Mouse (Mus musculus) liver, embryonic 11.5 days (tissue): ENCODE data around the gene Il20rb. TPM values are rescaled to one million over a fixed set of nuclear protein-coding genes. Genes with fewer than 3 reads are reported as not detected.

Experiments used
- ATAC-seq: fragments of 200-750 bp; cut with Nextera tagmentation; replicated peaks from 2 replicates; pipeline ENCODE4 v1.8.0; 2017; ENCODE audit warnings: moderate number of reproducible peaks, mild to moderate bottlenecking, moderate TSS enrichment, moderate library complexity; ENCODE audit not compliant: low FRiP score
- DNase-seq: peaks from one replicate; pipeline ENCODE4 v3.0.0-alpha.2; 2017; ENCODE audit warnings: low spot score
- H3K27ac ChIP-seq: fragments of 300-500 bp; sonication (generic); 2 replicates; pipeline ENCODE4 v1.5.1; 2014; ENCODE audit warnings: mild to moderate bottlenecking, low read depth, low read length, control low read depth
- H3K27me3 ChIP-seq: fragments of 300-500 bp; sonication (generic); replicated peaks from 2 replicates; pipeline ENCODE4 v1.6.1; 2014; ENCODE audit warnings: low read length, mixed read lengths; ENCODE audit not compliant: control insufficient read depth, insufficient read depth
- H3K36me3 ChIP-seq: fragments of 300-500 bp; sonication (generic); 2 replicates; pipeline ENCODE4 v1.6.1; 2014; ENCODE audit warnings: mild to moderate bottlenecking, low read length, moderate library complexity, mixed read lengths; ENCODE audit not compliant: control insufficient read depth, insufficient read depth
- H3K4me1 ChIP-seq: fragments of 300-500 bp; sonication (generic); replicated peaks from 2 replicates; pipeline ENCODE4 v1.6.1; 2014; ENCODE audit warnings: low read length, mixed read lengths; ENCODE audit not compliant: control insufficient read depth, insufficient read depth
- H3K4me2 ChIP-seq: fragments of 300-500 bp; sonication (generic); 2 replicates; pipeline ENCODE4 v1.6.1; 2014; ENCODE audit warnings: mild to moderate bottlenecking, control low read depth, moderate library complexity
- H3K4me3 ChIP-seq: fragments of 300-500 bp; sonication (generic); 2 replicates; pipeline ENCODE4 v1.5.1; 2014; ENCODE audit warnings: low read depth, low read length, control low read depth
- H3K9ac ChIP-seq: fragments of 300-500 bp; sonication (generic); 2 replicates; pipeline ENCODE4 v1.6.1; 2014; ENCODE audit warnings: low read depth, low read length, control low read depth
- H3K9me3 ChIP-seq: fragments of 300-500 bp; sonication (generic); 2 replicates; pipeline ENCODE4 v1.6.1; 2016; ENCODE audit warnings: low read length, inconsistent platforms, mixed read lengths; ENCODE audit not compliant: control insufficient read depth
- WGBS: fragments of 180-500 bp; shearing (Covaris S2); extraction: QIAGEN DNeasy Blood & Tissue Kit; methylation state at CpG from one replicate; pipeline ENCODE4 v1.1.7; 2014; 5-methylcytosine and 5-hydroxymethylcytosine counted together
- polyA plus RNA-seq: library from polyadenylated mRNA; unstranded; fragments of >200 nt; fragmentation: Nextera tagmentation; extraction: Ambion mirVana; gene quantifications from 2 replicates; pipeline ENCODE4 v1.2.1, GENCODE M21; 2014

The Il20rb gene
- polyA plus RNA-seq, 1 experiment from 2014 or later: 0.59 TPM

- Histone ChIP-seq H3K4me2 (no peak overlapping the region), H3K9me3 (no peaks in the 10 kb centered on the region)
- 87% methylated on average over 7 of the region's 7 CpGs for WGBS
Observed at GRCm38 (mm10) chr9:100467653-100468052, 18.9 kb downstream of the Il20rb start.

GRCm38 (mm10) chr9:100466743-100467142 lies 19.8 kb downstream of the Il20rb start:
- Histone ChIP-seq H3K9ac (no peak overlapping the region), H3K4me2 (no peak overlapping the region), H3K4me1 (no peaks in the 10 kb centered on the region), H3K9me3 (no peaks in the 10 kb centered on the region), H3K36me3 (no peaks in the 10 kb centered on the region), H3K4me3 (no peak overlapping the region), H3K27ac (no peak overlapping the region), H3K27me3 (no peaks in the 10 kb centered on the region)
- DNase-seq: no peak
- ATAC-seq: no peak
- 72% methylated on average over 3 of the region's 3 CpGs for WGBS

More at GRCm38 (mm10) chr9:100467653-100468052, 18.9 kb downstream of the Il20rb start:
- ATAC-seq (no peak), DNase-seq (no peak)
- Histone ChIP-seq H3K36me3 (no peaks in the 10 kb centered on the region), H3K27ac (no peak overlapping the region), H3K4me1 (no peaks in the 10 kb centered on the region), H3K4me3 (no peak overlapping the region), H3K9ac (no peak overlapping the region), H3K27me3 (no peaks in the 10 kb centered on the region)

- no peak for ATAC-seq
- H3K27ac ChIP-seq: no peak overlapping the region
- DNase-seq: no peak
- no peaks in the 10 kb centered on the region for H3K4me1 ChIP-seq
- H3K4me2 ChIP-seq: no peak overlapping the region
- H3K27me3 ChIP-seq: no peaks in the 10 kb centered on the region
- WGBS: 95% methylated on average over 9 of the region's 9 CpGs
- H3K36me3 ChIP-seq: no peaks in the 10 kb centered on the region
- no peak overlapping the region for H3K9ac ChIP-seq
- no peaks in the 10 kb centered on the region for H3K9me3 ChIP-seq
- H3K4me3 ChIP-seq: no peak overlapping the region
Observed at GRCm38 (mm10) chr9:100465988-100466387, 20.6 kb downstream of the Il20rb start.

- ATAC-seq (no peak), DNase-seq (no peak)
- no peak overlapping the region for H3K4me2 ChIP-seq
- H3K4me3 ChIP-seq: no peak overlapping the region
- H3K27ac ChIP-seq: no peak overlapping the region
- no peaks in the 10 kb centered on the region for H3K27me3 ChIP-seq
- H3K36me3 ChIP-seq: no peaks in the 10 kb centered on the region
- no peaks in the 10 kb centered on the region for H3K9me3 ChIP-seq
- no peak overlapping the region for H3K9ac ChIP-seq
- 91% methylated on average over 5 of the region's 5 CpGs for WGBS
- H3K4me1 ChIP-seq: no peaks in the 10 kb centered on the region
Observed at GRCm38 (mm10) chr9:100465380-100465779, 21.2 kb downstream of the Il20rb start.

GRCm38 (mm10) chr9:100463771-100464170 lies 22.8 kb downstream of the Il20rb start:
- H3K27me3 ChIP-seq: no peaks in the 10 kb centered on the region
- H3K9ac ChIP-seq: no peak overlapping the region
- H3K27ac ChIP-seq: no peak overlapping the region
- DNase-seq (no peak), ATAC-seq (no peak)
- H3K4me2 ChIP-seq: no peak overlapping the region
- no peaks in the 10 kb centered on the region for H3K4me1 ChIP-seq
- H3K9me3 ChIP-seq: no peaks in the 10 kb centered on the region
- WGBS: 42% methylated on average over 2 of the region's 2 CpGs
- no peak overlapping the region for H3K4me3 ChIP-seq
- H3K36me3 ChIP-seq: no peaks in the 10 kb centered on the region

GRCm38 (mm10) chr9:100462098-100462497 lies 24.5 kb downstream of the Il20rb start:
- Histone ChIP-seq H3K4me1 (no peaks in the 10 kb centered on the region), H3K36me3 (no peaks in the 10 kb centered on the region), H3K4me3 (no peak overlapping the region), H3K27me3 (no peaks in the 10 kb centered on the region), H3K27ac (no peak overlapping the region), H3K4me2 (no peak overlapping the region), H3K9ac (no peak overlapping the region), H3K9me3 (no peaks in the 10 kb centered on the region)
- 86% methylated on average over 4 of the region's 4 CpGs for WGBS
- DNase-seq (no peak), ATAC-seq (no peak)

- ATAC-seq: no peak
Observed at GRCm38 (mm10) chr9:100461671-100462070, 24.9 kb downstream of the Il20rb start.

GRCm38 (mm10) chr9:100460203-100460602 lies 26.4 kb downstream of the Il20rb start:
- no peak for DNase-seq
- H3K4me1 ChIP-seq: no peaks in the 10 kb centered on the region
- no peaks in the 10 kb centered on the region for H3K9me3 ChIP-seq
- H3K9ac ChIP-seq: no peak overlapping the region
- no peaks in the 10 kb centered on the region for H3K27me3 ChIP-seq
- WGBS: 90% methylated on average over 9 of the region's 9 CpGs
- no peaks in the 10 kb centered on the region for H3K36me3 ChIP-seq
- H3K27ac ChIP-seq: no peak overlapping the region
- H3K4me3 ChIP-seq: no peak overlapping the region
- no peak overlapping the region for H3K4me2 ChIP-seq
- ATAC-seq: no peak

More at GRCm38 (mm10) chr9:100461671-100462070, 24.9 kb downstream of the Il20rb start:
- WGBS: 83% methylated on average over 9 of the region's 9 CpGs
- DNase-seq: no peak
- Histone ChIP-seq H3K36me3 (no peaks in the 10 kb centered on the region), H3K27ac (no peak overlapping the region), H3K4me3 (no peak overlapping the region), H3K4me1 (no peaks in the 10 kb centered on the region), H3K9me3 (no peaks in the 10 kb centered on the region), H3K4me2 (no peak overlapping the region), H3K27me3 (no peaks in the 10 kb centered on the region), H3K9ac (no peak overlapping the region)

- Histone ChIP-seq H3K27me3 (no peaks in the 10 kb centered on the region), H3K4me3 (no peak overlapping the region), H3K9ac (no peak overlapping the region), H3K9me3 (no peaks in the 10 kb centered on the region), H3K27ac (no peak overlapping the region), H3K4me2 (no peak overlapping the region), H3K36me3 (no peaks in the 10 kb centered on the region), H3K4me1 (no peaks in the 10 kb centered on the region)
- 79% methylated on average over 17 of the region's 17 CpGs for WGBS
- no peak for ATAC-seq
- no peak for DNase-seq
Observed at GRCm38 (mm10) chr9:100457971-100458681, 28.5 kb downstream of the Il20rb start.
